Mouse (Mus musculus) urinary bladder, postnatal 25 days (tissue): ENCODE results near the gene C5ar1.
"Not testable (repeated sequence)": the region's sequence is repeated elsewhere in the genome, so short reads cannot be mapped to it uniquely, and the experiment has no call there.

Source experiments
- DNase-seq: peaks from one replicate; pipeline ENCODE4 v3.0.0; 2022; ENCODE audit warnings: low spot score

The C5ar1 gene

DNA sequence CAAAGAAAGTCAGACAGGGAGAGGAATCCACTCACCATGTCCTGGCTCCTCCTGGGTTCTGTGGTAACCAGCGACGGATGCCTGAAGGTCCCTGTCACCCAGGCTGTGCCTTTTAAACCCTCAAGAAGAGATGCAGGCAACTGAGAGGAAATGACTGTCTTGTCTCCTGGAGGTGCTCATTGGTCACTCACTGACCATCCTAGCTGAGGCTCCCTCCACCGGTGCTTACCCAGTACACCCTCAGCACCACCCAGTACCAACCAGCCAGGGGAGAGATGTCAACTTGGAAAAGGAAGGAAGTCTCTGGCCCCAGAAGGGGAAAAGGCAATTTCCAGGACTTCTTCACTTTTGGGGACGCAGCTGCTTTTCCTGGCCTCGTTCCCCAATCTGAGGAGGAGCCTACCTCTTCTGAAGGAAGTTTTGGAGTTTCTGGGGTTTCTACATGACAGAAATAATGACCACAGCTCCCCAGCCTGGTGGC lies at the start of gene C5ar1:
C5ar1 (minus strand) TSS at position 431 of the 481 bp plus-strand sequence.
- no peak for DNase-seq

DNA sequence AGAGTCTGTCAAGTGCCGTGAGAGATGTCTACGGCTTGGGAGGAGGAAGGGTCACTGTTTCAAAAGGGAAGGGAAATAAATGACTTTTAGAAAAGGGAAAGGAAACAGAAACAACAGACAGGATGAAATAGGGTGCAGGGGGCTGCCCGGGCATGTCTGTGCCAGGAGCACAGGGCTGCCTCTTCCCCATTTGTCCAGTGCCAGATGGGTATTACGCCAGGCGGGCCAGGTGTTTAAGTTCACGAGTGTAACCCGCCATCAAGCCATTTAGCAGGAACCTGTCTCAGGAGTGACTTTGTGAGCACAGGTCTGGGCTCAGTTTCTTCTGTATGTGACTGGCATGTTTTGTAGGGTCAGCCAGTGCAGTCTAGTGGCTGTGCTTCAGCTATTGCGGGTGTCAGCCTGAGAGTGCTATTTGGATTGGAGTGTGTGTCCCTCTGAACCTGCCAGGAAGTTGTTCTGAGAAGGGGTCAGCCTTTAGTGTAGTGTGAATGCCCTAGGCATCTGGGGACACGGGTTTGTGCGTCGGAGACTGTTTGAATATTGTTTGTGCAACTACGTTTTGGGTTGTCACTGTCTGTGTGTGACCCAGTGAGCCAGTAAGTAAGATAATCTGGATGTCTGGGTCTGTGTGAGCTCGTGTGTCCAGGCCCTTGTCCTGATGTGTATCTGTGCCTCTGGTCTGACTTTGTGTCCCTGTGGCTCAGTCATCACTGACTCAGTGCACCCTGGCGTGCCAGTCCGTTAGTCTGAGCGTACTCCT lies 49.4 kb upstream of the C5ar1 start:
- no peak for DNase-seq

DNA sequence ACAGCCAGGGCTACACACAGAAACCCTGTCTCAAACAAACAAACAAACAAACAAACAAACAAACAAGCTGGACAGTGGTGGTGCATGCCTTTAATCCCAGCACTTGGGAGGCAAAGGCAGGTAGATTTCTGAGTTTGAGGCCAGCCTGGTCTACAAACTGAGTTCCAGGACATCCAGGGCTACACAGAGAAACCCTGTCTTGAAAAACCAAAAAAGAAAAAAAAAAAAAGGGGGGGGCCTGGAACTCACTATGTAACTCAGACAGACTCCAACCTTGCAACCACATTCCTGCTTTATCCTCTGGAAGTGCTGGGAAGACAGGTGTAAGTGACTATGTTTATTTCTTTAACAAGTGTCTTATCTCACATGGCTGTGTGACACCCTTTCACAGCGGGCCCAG lies 48.8 kb upstream of the C5ar1 start, which contains the start of gene Bbc3:
Bbc3 (plus strand) TSS at position 301 of the 400 bp plus-strand sequence.
- DNase-seq, result not testable (repeated sequence)

DNA sequence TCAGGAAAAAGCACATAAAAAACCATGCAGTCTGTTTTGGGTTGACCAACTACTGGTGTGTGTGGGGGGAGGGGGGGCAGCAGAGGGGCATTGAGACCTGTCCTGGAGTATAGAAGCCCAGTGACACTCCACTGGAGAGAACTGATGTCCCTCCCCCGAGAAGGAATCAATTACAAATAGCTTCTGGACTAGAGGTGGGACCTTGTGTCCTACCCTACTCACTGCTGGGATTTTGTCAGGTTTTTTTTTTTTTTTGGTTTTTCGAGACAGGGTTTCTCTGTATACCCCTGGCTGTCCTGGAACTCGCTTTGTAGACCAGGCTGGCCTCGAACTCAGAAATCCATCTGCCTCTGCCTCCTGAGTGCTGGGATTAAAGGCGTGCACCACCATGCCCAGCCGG lies 47.8 kb upstream of the C5ar1 start:
- not testable (repeated sequence) for DNase-seq

DNA sequence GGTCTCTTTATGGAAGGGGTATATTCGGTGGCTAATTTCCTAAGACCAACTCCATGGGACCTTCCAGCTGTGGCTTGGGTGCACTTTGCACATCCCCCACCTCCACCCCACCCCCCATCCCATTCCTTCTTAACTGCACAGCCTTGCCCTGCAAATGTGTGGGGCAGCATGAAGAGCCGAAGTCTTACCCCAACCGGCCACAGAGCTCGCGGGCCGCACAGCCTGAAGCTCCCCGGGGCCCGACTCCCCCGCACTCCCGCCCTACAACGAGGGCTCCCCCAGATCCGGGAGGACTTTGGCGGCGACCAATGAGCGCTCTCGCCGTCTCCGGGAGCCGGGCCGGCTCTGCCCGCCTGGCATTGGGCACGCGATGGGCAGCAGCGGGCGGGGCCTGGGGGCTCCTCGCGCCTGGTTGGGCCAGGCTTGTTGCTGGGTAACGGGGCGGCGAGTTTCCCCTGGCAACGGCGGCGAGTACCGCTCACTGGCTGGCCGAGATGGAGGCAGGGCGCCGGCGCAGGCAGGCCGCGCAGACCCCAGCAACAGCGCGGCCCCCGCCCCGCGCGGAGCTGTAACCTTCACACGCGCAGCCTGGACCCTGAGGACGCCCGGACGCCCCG lies 40.2 kb upstream of the C5ar1 start:
- DNase-seq, result peak; percentile 78

DNA sequence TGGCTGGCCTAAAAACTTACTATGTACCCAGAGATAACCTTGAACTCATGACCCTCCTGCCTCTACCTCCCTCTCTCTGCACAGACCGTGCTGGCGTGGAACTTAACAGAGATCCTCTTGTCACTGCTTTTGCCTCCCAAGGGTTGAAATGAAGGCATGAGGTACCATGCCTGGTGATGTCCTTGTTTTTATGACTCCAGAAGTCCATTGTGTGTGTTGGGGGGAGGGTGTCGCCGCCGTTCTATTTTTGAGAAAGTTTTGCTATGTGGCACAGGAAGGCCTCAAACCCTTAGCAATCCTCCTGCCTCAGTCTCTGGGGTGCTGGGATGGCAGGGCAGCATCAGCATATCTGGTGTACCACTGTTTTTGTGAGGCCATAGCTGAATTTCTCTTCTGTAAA lies 39.6 kb upstream of the C5ar1 start:
- no peak for DNase-seq

DNA sequence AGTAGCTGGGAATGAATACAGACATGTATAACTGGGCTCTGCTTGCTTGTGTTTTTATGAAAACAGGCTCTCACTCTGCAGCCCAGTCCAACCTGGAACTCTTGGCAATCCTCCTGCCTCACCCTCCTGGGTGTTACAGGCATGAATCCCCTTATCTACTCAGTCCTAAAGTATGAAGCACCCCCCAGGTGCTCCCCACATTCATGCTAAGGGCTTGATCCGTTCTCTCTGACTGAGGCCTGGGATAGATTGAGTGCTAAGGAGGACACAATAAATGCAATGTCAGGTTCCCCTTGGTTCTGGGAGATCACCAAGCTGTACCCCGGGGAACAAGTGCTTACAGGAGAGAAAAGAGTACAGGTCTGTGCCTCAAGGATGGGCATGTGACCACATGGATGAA lies 38.3 kb upstream of the C5ar1 start:
- no peak for DNase-seq

DNA sequence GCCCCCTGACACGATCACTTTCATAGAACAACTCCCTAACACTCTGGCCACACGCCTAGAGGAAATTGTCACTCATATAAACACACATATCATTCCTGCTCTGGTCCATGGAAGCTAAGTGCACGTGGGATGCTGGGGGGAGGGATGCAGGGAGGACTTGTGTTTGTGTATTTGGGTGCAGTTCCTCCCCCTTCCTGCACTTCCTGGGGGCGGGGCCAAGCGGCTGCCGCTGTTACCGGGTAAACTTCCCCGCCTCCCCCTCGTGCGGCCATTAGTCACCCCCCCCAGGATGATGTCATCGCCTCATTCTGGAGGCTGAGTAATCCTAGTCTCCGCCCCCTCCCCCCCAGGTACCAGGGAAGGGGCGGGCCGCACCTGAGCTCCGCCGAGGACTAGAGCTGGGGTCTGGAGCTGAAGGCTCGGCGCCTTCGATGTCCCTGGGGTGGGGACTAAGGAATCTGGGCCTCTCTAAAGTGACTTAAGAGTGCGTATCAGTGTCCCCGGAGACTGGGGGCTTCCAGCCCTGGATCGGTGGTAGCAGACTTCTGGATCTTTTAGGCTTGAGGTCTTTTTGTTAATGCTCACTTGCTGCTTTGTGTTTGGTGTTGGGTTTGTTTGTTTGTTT lies 37.5 kb upstream of the C5ar1 start:
- DNase-seq, result peak; percentile 89

DNA sequence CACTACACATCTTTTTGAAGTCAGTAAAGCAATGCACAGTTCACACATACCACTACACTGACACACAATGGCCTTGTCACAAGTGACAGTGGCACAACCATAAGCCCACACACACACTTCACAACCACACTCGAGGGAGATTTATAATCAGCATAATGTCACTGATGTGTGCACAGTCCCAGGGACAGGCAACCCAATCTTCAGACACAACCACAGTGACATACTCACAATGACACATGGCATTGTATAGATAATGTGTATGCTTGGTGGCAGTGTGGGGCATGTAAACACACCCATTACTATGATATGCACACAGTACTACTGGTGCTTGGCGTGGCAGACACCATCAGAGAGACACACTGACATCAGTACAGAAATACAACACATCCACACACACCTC lies 36.8 kb upstream of the C5ar1 start:
- DNase-seq, result no peak

DNA sequence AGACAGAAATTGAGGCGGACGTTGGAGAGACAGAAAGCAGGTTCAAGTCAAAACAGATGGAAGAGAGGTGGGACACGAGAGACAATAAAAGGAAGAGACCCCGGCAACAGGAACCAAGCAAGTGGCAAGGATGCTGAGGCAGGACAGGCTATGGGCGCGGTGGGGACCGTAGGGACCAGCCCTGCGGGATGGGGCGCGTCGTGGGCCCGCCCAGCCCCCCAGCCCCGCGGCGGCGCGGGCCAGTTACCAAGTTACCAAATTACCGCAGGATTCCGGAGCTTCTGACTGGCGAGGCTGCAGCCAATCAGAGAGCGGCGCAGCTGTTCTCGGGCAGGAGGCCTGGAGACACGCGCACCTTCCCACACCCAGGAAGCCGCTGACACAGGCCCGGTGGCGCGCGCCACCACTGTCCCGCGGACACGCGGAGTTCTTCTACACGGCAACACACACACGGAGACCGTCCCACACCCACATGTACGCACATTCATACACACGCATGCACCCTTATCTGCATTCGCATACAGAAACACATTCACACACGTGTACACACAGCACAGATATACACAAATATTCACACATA lies 36.1 kb upstream of the C5ar1 start:
- peak; percentile 64 for DNase-seq

DNA sequence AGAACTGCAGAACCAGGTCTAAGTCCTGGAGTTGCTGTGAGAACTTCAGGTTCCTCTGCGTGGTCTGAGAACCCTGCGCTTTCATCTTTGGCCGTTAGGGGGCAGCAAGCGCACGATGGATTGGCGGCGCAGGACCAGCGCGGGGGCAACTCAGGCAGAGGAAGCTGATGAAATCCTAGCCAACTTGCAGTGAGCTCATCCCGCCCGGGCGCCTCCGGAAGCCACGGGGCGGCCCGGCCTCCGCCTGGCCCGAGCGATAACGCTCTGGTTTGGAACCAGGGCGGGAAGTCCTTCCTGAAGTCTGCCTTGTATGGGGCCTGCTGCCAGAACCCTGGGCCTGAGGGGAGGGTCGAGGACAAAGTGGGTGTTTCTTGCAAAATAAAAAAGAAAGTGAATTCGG lies 35.5 kb upstream of the C5ar1 start:
- peak; percentile 92 for DNase-seq

DNA sequence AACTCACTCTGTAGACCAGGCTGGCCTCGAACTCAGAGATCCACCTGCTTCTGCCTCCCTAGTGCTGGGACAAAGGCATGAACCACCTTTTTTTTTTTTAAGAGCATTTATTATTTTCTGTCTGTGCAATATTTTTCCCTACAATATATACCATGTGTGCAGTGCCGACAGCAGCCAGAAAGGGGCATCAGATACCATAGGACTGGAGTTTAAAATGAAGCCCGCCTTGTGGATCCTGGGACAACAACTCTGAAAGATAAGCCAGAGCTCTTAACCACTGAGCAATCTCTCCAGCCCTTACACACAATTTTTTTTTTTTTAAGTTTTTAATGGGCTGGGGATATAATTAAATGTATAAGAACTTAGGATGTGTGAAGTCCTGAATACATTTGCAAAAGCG lies 35.0 kb upstream of the C5ar1 start:
- no peak for DNase-seq

DNA sequence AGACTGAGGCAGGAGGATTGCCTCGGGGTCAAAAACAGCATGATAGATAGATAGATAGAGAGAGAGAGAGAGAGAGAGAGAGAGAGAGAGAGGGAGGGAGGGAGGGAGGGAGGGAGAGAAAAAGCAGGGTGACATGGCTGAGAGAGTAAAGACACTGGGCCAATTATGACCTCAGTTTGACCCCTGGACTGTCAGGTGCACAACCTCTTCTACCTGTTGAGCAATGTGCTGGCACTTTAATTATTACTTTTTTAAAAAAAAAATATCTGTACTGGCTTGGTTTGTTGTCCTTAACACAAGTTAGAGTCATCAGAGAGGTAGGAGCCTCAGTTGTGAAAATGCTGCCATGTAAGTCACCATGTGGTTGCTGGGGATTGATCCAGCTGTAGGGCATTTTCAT lies 28.5 kb upstream of the C5ar1 start:
- no peak for DNase-seq

DNA sequence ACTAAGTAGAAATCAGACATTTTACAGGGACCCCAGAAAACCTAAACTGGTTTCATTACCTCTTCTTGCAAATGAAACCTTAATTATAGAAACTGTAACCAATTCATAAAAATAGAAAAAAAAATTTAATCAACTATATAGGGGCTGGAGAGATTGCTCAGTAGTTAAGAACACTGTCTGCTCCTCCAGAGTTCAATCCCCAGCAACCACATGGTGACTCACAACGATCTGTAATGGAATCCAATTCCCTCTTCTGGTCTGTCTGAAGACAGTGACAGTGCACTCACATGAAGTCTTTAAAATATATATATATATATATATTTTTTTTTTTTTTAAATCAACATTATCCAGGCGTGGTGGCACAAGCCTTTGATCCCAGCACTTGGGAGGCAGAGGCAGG lies 27.7 kb upstream of the C5ar1 start:
- DNase-seq, result no peak

DNA sequence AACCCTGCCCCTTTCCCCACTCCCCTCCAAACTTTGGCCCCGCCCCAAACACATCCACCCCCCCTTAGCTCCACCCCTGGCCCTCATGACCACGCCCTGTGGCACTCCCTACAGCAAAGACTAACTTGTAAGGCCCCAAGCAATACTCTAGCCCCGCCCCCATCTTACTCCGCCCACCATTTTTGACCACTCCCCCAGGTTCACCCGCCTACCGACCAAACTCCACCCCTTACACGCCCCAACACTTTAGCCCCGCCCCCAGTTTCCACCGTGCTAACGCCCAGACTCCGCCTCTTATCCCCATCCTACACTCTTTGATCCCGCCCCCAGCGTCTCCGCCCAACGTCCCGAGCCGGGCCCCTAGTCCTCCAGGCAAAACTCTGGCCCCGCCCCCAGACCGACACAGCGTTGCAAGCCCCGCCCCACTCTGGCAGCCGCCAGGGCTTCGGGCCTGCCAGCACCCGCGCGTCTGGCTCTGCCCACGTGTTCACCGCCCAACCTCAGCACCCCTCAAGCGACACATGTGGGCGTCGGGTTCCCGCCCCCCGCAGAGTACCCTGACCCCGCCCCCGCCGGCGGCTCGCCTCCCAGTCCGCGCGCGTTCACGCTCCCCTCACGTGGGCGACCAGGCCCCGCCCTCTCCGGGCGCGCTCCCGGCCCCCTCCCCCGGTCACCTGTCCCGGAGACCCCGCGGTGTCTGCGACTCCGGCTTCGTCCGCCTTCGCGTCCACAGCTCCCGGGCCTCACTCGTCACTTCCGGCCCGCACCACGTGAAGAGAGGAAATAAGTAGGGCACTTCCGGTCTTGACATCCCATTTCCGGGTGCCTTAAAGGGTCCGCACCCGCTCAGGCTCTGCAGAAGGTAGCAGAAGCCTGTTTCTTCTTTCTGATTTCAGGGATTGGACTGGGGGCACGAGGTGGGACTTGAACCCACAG lies 27.0 kb upstream of the C5ar1 start, which contains the start of gene Ccdc9:
Ccdc9 (minus strand) TSS at position 770 of the 936 bp plus-strand sequence.
- DNase-seq, result peak; percentile 100

DNA sequence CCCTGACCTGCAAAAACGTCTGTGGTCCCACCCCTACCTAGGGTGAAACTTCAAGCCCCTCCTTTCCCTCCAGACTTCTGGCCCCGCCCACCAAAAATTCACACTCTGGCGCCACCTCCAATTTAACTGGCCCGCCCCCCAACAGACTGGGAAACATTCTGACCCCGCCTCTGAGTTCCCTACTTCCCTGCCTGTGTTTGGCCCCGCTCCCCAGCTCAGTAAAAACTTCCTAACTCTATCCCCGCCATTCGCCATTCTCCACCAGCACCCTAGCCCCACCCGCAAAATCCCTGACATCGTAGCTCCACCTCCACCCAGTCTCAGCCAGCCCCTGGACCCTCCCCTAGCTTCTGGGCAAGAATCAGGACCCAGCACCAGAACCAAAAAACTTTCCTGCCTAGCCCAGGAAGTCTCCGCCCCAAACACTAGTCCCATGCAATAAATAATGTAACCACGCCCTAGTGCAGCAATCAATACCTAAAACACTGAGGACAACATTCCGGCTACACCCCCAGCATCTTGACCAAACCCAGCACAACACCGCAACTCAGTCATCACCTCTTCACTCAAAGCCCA lies 26.2 kb upstream of the C5ar1 start:
- DNase-seq, result peak; percentile 72

DNA sequence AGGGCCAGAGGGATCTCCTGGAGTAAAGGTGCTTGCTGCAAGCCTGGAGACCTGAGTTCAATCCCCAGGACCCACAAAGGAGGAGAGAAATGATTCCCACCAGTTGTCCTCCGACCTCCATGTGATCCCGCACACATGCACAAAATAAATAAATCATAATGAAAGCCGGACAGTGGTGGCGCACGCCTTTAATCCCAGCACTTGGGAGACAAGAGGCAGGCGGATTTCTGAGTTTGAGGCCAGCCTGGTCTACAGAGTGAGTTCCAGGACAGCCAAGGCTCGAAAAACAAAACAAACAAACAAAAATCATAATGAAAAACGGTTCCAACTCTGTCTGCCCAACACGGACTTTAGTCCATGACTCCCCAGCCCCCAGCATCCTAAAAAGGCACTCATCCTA lies 25.6 kb upstream of the C5ar1 start:
- no peak for DNase-seq

DNA sequence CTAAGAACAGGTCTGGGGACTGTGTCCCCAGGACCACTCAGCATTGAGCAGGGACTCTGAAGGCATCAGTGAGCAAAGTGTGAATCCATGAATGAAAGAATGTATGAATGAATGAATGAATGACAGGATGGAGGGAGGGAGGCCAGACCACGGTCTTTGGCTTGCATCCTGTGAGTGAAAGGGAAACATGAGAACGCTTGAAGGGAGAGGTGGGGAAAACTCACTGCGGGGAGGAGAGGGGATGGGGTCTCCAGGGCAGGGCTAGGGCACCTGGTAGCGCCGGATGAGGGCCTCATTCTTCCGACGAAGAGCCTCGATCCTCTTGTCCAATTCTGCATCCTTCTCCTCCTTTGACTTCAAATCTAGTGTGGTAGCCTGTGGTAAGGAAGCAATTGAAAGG lies 24.7 kb upstream of the C5ar1 start:
- DNase-seq, result no peak

DNA sequence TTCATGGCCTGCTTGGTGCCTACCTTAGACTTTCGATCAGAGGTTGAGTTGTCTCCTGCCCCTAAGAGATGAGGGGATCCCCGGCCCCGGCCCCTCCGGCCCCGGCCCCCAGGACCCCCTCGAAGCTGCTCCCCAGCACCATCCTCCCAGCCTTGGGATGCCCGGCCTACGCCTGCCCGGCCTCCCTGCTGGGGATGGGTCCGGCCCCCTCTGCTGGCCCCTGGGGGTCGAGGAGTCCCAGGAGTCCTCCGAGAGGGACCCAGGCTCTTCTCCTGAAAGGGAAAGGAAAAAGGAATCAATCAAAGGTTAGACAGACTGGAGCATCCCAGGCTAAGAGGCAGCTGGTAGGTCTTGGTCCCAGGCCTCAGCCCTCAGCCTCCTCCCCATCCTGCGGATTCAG lies 23.0 kb upstream of the C5ar1 start:
- no peak for DNase-seq

DNA sequence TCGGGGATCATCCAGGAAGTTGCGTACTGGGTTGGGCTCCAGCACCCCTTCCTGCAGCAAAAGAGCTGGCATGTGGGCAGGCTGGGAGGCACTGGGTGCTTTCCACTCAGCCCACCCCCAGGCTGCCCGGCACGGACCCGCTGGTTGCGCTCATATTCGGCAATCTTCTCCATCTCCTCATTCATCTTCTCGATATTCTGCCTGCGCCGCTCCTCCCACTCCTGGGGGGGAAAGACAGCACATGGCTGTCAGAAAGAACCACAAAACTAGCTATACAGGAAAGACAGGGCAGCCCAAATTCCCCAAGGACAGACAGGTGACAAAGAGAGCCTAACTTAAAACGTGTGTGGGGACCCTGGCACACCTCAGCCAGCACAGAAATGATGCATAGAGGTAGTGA lies 21.4 kb upstream of the C5ar1 start:
- no peak for DNase-seq
